Mouse (Mus musculus): ENCODE data around the gene Olfr1248. TPM values are rescaled to one million over a fixed set of nuclear protein-coding genes. Genes with fewer than 3 reads are reported as not detected.
"Not testable (repeated sequence)": the region's sequence is repeated elsewhere in the genome, so short reads cannot be mapped to it uniquely, and the experiment has no call there.

Olfr1248 gene
- not detected in 2 replicates for polyA plus RNA-seq (2016; fragmentation: Nextera tagmentation; extraction: Ambion mirVana)

- not testable (repeated sequence) for H3K9me3 ChIP-seq; DNase-seq (ENCODE audit: low spot score); H3K27me3 ChIP-seq (ENCODE audit: insufficient read depth, poor library complexity, severe bottlenecking); H3K4me3 ChIP-seq; H3K36me3 ChIP-seq; H3K27ac ChIP-seq; H3K4me1 ChIP-seq
- 88% methylated on average over 1 of the region's 1 CpGs for WGBS
Measured at GRCm38 (mm10) chr2:89618145-89618544, at the start of gene Olfr1248. Olfr1248 (minus strand) TSS chr2:89618245.

GRCm38 (mm10) chr2:89661367-89661766 is 43.3 kb upstream of the Olfr1248 start, which contains the start of gene Olfr1250:
Olfr1250 (minus strand) TSS chr2:89661467.
- Histone ChIP-seq H3K27me3 (ENCODE audit: insufficient read depth, poor library complexity, severe bottlenecking) (no peaks in the 10 kb centered on the region), H3K36me3 (no peaks in the 10 kb centered on the region), H3K27ac (no peak within 1 kb of the TSS), H3K4me3 (no peak within 1 kb of the TSS), H3K9me3 (no peaks in the 10 kb centered on the region), H3K4me1 (no peaks in the 10 kb centered on the region)
- DNase-seq (ENCODE audit: low spot score): no peak

DNA sequence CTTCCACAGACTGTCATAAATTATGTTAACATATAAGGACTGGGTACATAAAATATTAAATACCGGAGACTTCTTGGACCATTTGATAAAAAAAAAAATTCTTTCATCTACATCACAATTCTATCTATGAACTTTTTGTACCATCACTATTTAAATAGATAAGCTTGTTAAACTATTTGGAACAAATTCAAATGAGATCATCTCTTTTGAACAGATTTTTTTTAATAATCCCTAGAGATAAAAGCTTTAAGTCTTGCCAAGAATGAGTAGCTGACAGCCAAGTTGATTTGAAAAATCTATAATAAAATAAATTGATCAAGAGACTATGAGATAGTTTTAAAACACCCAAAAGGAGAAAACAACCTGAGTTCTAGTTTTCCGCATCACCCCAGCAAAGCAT is 16.8 kb upstream of the Olfr1248 start, which contains the start of gene Olfr1249:
Gene Olfr1249 (minus strand): TSS at position 101 of the 400 bp plus-strand sequence.
- Histone ChIP-seq H3K36me3 (no peaks in the 10 kb centered on the region), H3K27me3 (ENCODE audit: insufficient read depth, poor library complexity, severe bottlenecking) (no peaks in the 10 kb centered on the region), H3K4me3 (no peak within 1 kb of the TSS), H3K27ac (no peak within 1 kb of the TSS), H3K4me1 (no peaks in the 10 kb centered on the region), H3K9me3 (no peaks in the 10 kb centered on the region)
- no peak for DNase-seq (ENCODE audit: low spot score)
- WGBS: 88% methylated on average over 2 of the region's 2 CpGs

DNA sequence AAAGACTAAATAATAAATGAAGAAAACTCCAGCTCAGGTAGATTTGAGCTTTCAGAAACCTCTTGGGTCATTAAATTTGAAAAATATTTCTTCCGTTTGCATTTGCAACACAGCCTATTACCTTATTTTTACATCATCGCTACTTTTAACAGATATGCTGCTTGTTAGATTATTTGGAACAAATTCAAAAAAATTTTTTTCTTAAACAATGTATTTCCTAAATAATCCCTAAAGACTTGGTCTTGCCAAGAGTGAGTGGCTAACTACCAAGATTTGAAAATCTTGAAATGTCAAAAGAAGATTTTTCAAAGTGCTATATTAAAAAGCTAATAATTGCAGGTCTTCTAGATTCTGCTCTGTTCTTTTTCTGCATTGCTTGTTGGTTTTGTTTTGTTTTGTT is 4.0 kb downstream of the Olfr1248 start, which contains the start of gene Olfr1247:
Gene Olfr1247 (minus strand): TSS at position 101 of the 400 bp plus-strand sequence.
- Histone ChIP-seq H3K36me3 (no peaks in the 10 kb centered on the region), H3K27ac (no peak within 1 kb of the TSS), H3K27me3 (ENCODE audit: insufficient read depth, poor library complexity, severe bottlenecking) (no peaks in the 10 kb centered on the region), H3K4me3 (no peak within 1 kb of the TSS), H3K9me3 (no peaks in the 10 kb centered on the region), H3K4me1 (no peaks in the 10 kb centered on the region)
- WGBS: 86% methylated on average over 2 of the region's 2 CpGs
- no peak for DNase-seq (ENCODE audit: low spot score)

- Histone ChIP-seq H3K36me3 (no peaks in the 10 kb centered on the region), H3K4me1 (no peaks in the 10 kb centered on the region), H3K4me3 (no peak within 1 kb of the TSS), H3K27ac (no peak within 1 kb of the TSS), H3K27me3 (ENCODE audit: insufficient read depth, poor library complexity, severe bottlenecking) (no peaks in the 10 kb centered on the region), H3K9me3 (no peaks in the 10 kb centered on the region)
- DNase-seq (ENCODE audit: low spot score): no peak
- WGBS: 74% methylated on average over 2 of the region's 2 CpGs
Measured at GRCm38 (mm10) chr2:89593057-89593456, 25.0 kb downstream of the Olfr1248 start, which contains the start of gene Olfr1246. Olfr1246 (minus strand) TSS chr2:89593157.

DNA sequence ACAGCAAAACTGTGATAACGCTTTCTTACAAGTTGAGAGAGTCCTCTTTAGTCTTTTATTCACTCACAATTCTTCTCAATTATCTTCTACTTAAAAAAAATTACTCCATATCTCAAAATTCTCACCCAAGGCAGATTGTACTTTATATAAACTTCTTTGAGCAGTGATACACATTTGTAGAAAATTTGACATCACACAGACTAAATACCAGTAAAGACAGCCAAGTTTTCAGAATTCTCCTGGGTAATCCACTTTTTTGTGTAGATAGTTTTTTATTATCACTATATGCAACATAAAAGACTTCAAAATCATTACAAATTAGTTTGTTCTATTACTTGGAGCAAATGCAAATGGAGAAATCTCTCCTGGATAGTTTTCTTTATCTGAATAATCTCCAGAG is 39.7 kb downstream of the Olfr1248 start, which contains the start of gene Olfr1245:
Gene Olfr1245 (minus strand): TSS at position 101 of the 400 bp plus-strand sequence.
- DNase-seq (ENCODE audit: low spot score): no peak
- H3K4me3 ChIP-seq: no peak within 1 kb of the TSS
- H3K4me1 ChIP-seq: no peaks in the 10 kb centered on the region
- H3K36me3 ChIP-seq: no peaks in the 10 kb centered on the region
- WGBS: 84% methylated on average over 1 of the region's 1 CpGs
- H3K27me3 ChIP-seq (ENCODE audit: insufficient read depth, poor library complexity, severe bottlenecking): no peaks in the 10 kb centered on the region
- no peaks in the 10 kb centered on the region for H3K9me3 ChIP-seq
- H3K27ac ChIP-seq: no peak within 1 kb of the TSS

Other genes with a start within 250 kb of the Olfr1248 start
- gene Olfr1238, start 208.6 kb downstream of the Olfr1248 start, polyA plus RNA-seq (2016; fragmentation: Nextera tagmentation; extraction: Ambion mirVana): not detected in 2 replicates
- gene Olfr1239, start 197.8 kb downstream of the Olfr1248 start, polyA plus RNA-seq (2016; fragmentation: Nextera tagmentation; extraction: Ambion mirVana): not detected in 2 replicates
- not detected in 2 replicates for gene Olfr1240, start 175.2 kb downstream of the Olfr1248 start, polyA plus RNA-seq (2016; fragmentation: Nextera tagmentation; extraction: Ambion mirVana)
- not detected in 2 replicates for gene Olfr1241, start 131.1 kb downstream of the Olfr1248 start, polyA plus RNA-seq (2016; fragmentation: Nextera tagmentation; extraction: Ambion mirVana)
- not detected in 2 replicates for gene Olfr1242, start 119.9 kb downstream of the Olfr1248 start, polyA plus RNA-seq (2016; fragmentation: Nextera tagmentation; extraction: Ambion mirVana)
- gene Olfr1243, start 86.8 kb downstream of the Olfr1248 start, polyA plus RNA-seq (2016; fragmentation: Nextera tagmentation; extraction: Ambion mirVana): not detected in 2 replicates
- gene Olfr1245, start 39.8 kb downstream of the Olfr1248 start, polyA plus RNA-seq (2016; fragmentation: Nextera tagmentation; extraction: Ambion mirVana): not detected in 2 replicates
- gene Olfr1246, start 25.1 kb downstream of the Olfr1248 start, polyA plus RNA-seq (2016; fragmentation: Nextera tagmentation; extraction: Ambion mirVana): not detected in 2 replicates
- gene Olfr1247, start 4.1 kb downstream of the Olfr1248 start, polyA plus RNA-seq (2016; fragmentation: Nextera tagmentation; extraction: Ambion mirVana): not detected in 2 replicates
- not detected in 2 replicates for gene Olfr1249, start 16.7 kb upstream of the Olfr1248 start, polyA plus RNA-seq (2016; fragmentation: Nextera tagmentation; extraction: Ambion mirVana)
- gene Olfr1250, start 43.2 kb upstream of the Olfr1248 start, polyA plus RNA-seq (2016; fragmentation: Nextera tagmentation; extraction: Ambion mirVana): not detected in 2 replicates
- gene Olfr1251, start 53.7 kb upstream of the Olfr1248 start, polyA plus RNA-seq (2016; fragmentation: Nextera tagmentation; extraction: Ambion mirVana): not detected in 2 replicates
- not detected in 2 replicates for gene Olfr1252, start 106.8 kb upstream of the Olfr1248 start, polyA plus RNA-seq (2016; fragmentation: Nextera tagmentation; extraction: Ambion mirVana)
- gene Olfr1253, start 138.8 kb upstream of the Olfr1248 start, polyA plus RNA-seq (2016; fragmentation: Nextera tagmentation; extraction: Ambion mirVana): not detected in 2 replicates
- not detected in 2 replicates for gene Olfr1254, start 175.4 kb upstream of the Olfr1248 start, polyA plus RNA-seq (2016; fragmentation: Nextera tagmentation; extraction: Ambion mirVana)
- not detected in 2 replicates for gene Olfr1255, start 193.8 kb upstream of the Olfr1248 start, polyA plus RNA-seq (2016; fragmentation: Nextera tagmentation; extraction: Ambion mirVana)
- not detected in 2 replicates for gene Olfr1256, start 223.3 kb upstream of the Olfr1248 start, polyA plus RNA-seq (2016; fragmentation: Nextera tagmentation; extraction: Ambion mirVana)
- gene Olfr48, start 230.0 kb upstream of the Olfr1248 start, polyA plus RNA-seq (2016; fragmentation: Nextera tagmentation; extraction: Ambion mirVana): not detected in 2 replicates